Mouse (Mus musculus) testis, adult 2 months (tissue): ENCODE measurements around the gene Frmd4a.

Source experiments
- CTCF ChIP-seq: fragments of 200-500 bp; IDR thresholded peaks from 2 replicates; pipeline ENCODE4 v1.5.1; 2012; ENCODE audit warnings: low read depth, mild to moderate bottlenecking, inconsistent platforms, low read length, moderate library complexity; ENCODE audit not compliant: control insufficient read depth, insufficient read depth, insufficient replicate concordance
- POLR2A ChIP-seq: fragments of 200-500 bp; IDR thresholded peaks from 2 replicates; pipeline ENCODE4 v1.6.1; 2012; ENCODE audit warnings: low read depth, mild to moderate bottlenecking, inconsistent platforms, low read length, moderate library complexity; ENCODE audit not compliant: control insufficient read depth

DNA sequence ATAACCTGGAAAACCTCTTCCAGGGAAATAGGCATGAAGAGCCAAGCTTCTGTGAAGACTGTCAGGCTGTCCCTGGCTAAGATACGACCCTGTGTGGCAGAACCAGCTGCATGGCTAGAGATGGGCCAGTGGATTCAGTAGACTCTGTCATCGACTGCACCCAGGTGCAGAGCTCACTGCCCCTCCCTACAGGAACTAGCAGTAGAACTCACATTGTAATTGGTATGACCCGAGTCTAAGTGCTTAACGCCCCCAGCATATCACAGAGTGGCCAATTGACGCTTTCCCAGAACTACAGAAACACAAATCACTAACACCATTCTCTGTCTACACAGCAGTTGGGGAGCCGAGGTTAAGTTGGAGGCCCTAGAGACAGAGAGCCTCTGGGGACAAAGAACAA lies 232.2 kb downstream of the Frmd4a start:
- TF ChIP-seq CTCF (no peak), POLR2A (no peak)
